Mouse (Mus musculus) CD4-positive, CD25-positive, alpha-beta regulatory T cell, adult 4 months (primary cell): ENCODE results near the gene Erc2. TPM values are rescaled to one million over a fixed set of nuclear protein-coding genes. Genes with fewer than 3 reads are reported as not detected.
"Not testable (repeated sequence)": the region's sequence is repeated elsewhere in the genome, so short reads cannot be mapped to it uniquely, and the experiment has no call there.

Source experiments
- ATAC-seq: one replicate; pipeline ENCODE4 v1.8.0; 2017
- polyA plus RNA-seq, 2 experiments: library from polyadenylated mRNA; unstranded; fragments of 100-300 nt; shearing (Covaris generic); gene quantifications; one replicate each; pipeline ENCODE4 v1.2.1; 2017

Gene Erc2
- under 1 TPM in 1 of 2 experiments, not detected in 1; 0.38 TPM for polyA plus RNA-seq

- no peak for ATAC-seq
Measured at GRCm38 (mm10) chr14:27622176-27622922, at the start of gene Erc2. Gene Erc2 (plus strand): TSS chr14:27622428.

- ATAC-seq: no peak
Measured at GRCm38 (mm10) chr14:27578443-27578842, 43.8 kb upstream of the Erc2 start.

GRCm38 (mm10) chr14:27589616-27590015 lies 32.6 kb upstream of the Erc2 start:
- ATAC-seq: not testable (repeated sequence)

GRCm38 (mm10) chr14:27592163-27592562 lies 30.1 kb upstream of the Erc2 start:
- no peak for ATAC-seq

GRCm38 (mm10) chr14:27596265-27596664 lies 26.0 kb upstream of the Erc2 start:
- peak; percentile 85 for ATAC-seq

- ATAC-seq: no peak
Measured at GRCm38 (mm10) chr14:27602136-27602535, 20.1 kb upstream of the Erc2 start.

GRCm38 (mm10) chr14:27607419-27607818 lies 14.8 kb upstream of the Erc2 start:
- no peak for ATAC-seq

GRCm38 (mm10) chr14:27613766-27614165 lies 8.5 kb upstream of the Erc2 start:
- ATAC-seq: no peak

GRCm38 (mm10) chr14:27617286-27617685 lies 4.9 kb upstream of the Erc2 start:
- no peak for ATAC-seq

GRCm38 (mm10) chr14:27621576-27621975 lies 652 bp upstream of the Erc2 start:
- ATAC-seq: no peak

- no peak for ATAC-seq
Measured at GRCm38 (mm10) chr14:27622923-27623219, 643 bp downstream of the Erc2 start.

GRCm38 (mm10) chr14:27623368-27623767 lies 1.1 kb downstream of the Erc2 start:
- no peak for ATAC-seq

- no peak for ATAC-seq
Measured at GRCm38 (mm10) chr14:27628701-27629100, 6.5 kb downstream of the Erc2 start.

- ATAC-seq: no peak
Measured at GRCm38 (mm10) chr14:27629369-27630012, 7.3 kb downstream of the Erc2 start.

- ATAC-seq: no peak
Measured at GRCm38 (mm10) chr14:27630973-27631640, 8.9 kb downstream of the Erc2 start.

- no peak for ATAC-seq
Measured at GRCm38 (mm10) chr14:27634761-27635160, 12.5 kb downstream of the Erc2 start.

- no peak for ATAC-seq
Measured at GRCm38 (mm10) chr14:27636556-27636955, 14.3 kb downstream of the Erc2 start.

GRCm38 (mm10) chr14:27641382-27641781 lies 19.2 kb downstream of the Erc2 start:
- no peak for ATAC-seq

- ATAC-seq: no peak
Measured at GRCm38 (mm10) chr14:27642981-27643380, 20.8 kb downstream of the Erc2 start.

GRCm38 (mm10) chr14:27654670-27655069 lies 32.4 kb downstream of the Erc2 start:
- ATAC-seq: no peak

GRCm38 (mm10) chr14:27658616-27659015 lies 36.4 kb downstream of the Erc2 start:
- no peak for ATAC-seq

GRCm38 (mm10) chr14:27661466-27661865 lies 39.2 kb downstream of the Erc2 start:
- no peak for ATAC-seq

GRCm38 (mm10) chr14:27662251-27662650 lies 40.0 kb downstream of the Erc2 start:
- ATAC-seq: no peak
